Mouse (Mus musculus) intestine, embryonic 16.5 days (tissue): ENCODE results near the gene Tle4. TPM values are rescaled to one million over a fixed set of nuclear protein-coding genes. Genes with fewer than 3 reads are reported as not detected.

ENCODE experiments used
- ATAC-seq: fragments of 200-750 bp; cut with Nextera tagmentation; 2 replicates; pipeline ENCODE4 v1.8.0; 2017; ENCODE audit warnings: moderate TSS enrichment, moderate library complexity
- H3K27ac ChIP-seq: fragments of 300-500 bp; sonication (generic); 2 replicates; pipeline ENCODE4 v1.5.1; 2014; ENCODE audit warnings: mild to moderate bottlenecking, low read length
- H3K27me3 ChIP-seq: fragments of 300-500 bp; sonication (generic); replicated peaks from 2 replicates; pipeline ENCODE4 v1.6.1; 2014; ENCODE audit warnings: low read length, control low read depth, mixed read lengths; ENCODE audit not compliant: control insufficient read depth, insufficient read depth
- H3K36me3 ChIP-seq: fragments of 300-500 bp; sonication (generic); 2 replicates; pipeline ENCODE4 v1.6.1; 2014; ENCODE audit warnings: low read length, control low read depth; ENCODE audit not compliant: control insufficient read depth, insufficient read depth
- H3K4me1 ChIP-seq: fragments of 300-500 bp; sonication (generic); 2 replicates; pipeline ENCODE4 v1.6.1; 2014; ENCODE audit warnings: low read length, control low read depth, mixed read lengths; ENCODE audit not compliant: control insufficient read depth, insufficient read depth
- H3K4me2 ChIP-seq: fragments of 300-500 bp; sonication (generic); 2 replicates; pipeline ENCODE4 v1.6.1; 2014; ENCODE audit warnings: low read depth, low read length, control low read depth
- H3K4me3 ChIP-seq: fragments of 300-500 bp; sonication (generic); 2 replicates; pipeline ENCODE4 v1.5.1; 2014; ENCODE audit warnings: mild to moderate bottlenecking, low read length
- H3K9ac ChIP-seq: fragments of 300-500 bp; sonication (generic); 2 replicates; pipeline ENCODE4 v1.6.1; 2014; ENCODE audit warnings: low read depth, low read length
- H3K9me3 ChIP-seq: fragments of 300-500 bp; sonication (generic); 2 replicates; pipeline ENCODE4 v1.6.1; 2016; ENCODE audit warnings: low read length, control low read depth; ENCODE audit not compliant: control insufficient read depth
- WGBS: fragments of 180-500 bp; shearing (Covaris S2); extraction: QIAGEN DNeasy Blood & Tissue Kit; methylation state at CpG from one replicate; pipeline ENCODE4 v1.1.7; 2014; 5-methylcytosine and 5-hydroxymethylcytosine counted together
- polyA plus RNA-seq: library from polyadenylated mRNA; unstranded; fragments of >200 nt; fragmentation: Nextera tagmentation; extraction: Ambion mirVana; gene quantifications from 2 replicates; pipeline ENCODE4 v1.2.1, GENCODE M21; 2015

Gene Tle4
- polyA plus RNA-seq, 1 experiment from 2014 or later, result 11.5 TPM

GRCm38 (mm10) chr19:14416845-14417244, 181.0 kb downstream of the Tle4 start:
- no peak overlapping the region for H3K27ac ChIP-seq
- H3K4me1 ChIP-seq, result no peaks in the 10 kb centered on the region
- H3K4me2 ChIP-seq, result no peak overlapping the region
- 55% methylated on average over 5 of the region's 5 CpGs for WGBS
- H3K27me3 ChIP-seq, result no peaks in the 10 kb centered on the region
- H3K36me3 ChIP-seq, result no peaks in the 10 kb centered on the region
- no peaks in the 10 kb centered on the region for H3K9me3 ChIP-seq
- no peak overlapping the region for H3K9ac ChIP-seq
- ATAC-seq, result no peak
- H3K4me3 ChIP-seq, result no peak overlapping the region

DNA sequence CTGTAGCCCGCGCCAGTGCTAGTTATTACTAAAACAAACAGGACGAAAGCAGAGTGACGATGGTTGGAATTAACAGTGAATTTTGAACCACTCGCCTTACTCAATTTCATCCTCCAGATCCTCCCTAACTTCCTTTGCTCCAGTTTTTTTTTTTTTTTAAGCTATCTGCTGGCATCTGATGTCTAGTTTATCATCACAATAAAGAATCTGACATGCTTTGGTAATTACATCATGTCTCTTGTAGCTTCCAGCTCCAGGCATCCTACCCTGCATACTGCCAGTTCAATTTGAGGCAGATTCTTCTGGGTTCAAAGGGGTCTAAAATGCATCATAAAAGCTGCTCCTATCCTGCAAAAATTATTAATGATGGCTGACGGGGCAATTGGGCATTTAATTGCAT, 181.9 kb downstream of the Tle4 start:
- 73% methylated on average over 6 of the region's 6 CpGs for WGBS
- ATAC-seq, result no peak
- Histone ChIP-seq H3K4me1 (no peaks in the 10 kb centered on the region), H3K4me2 (no peak overlapping the region), H3K27ac (no peak overlapping the region), H3K36me3 (no peaks in the 10 kb centered on the region), H3K27me3 (no peaks in the 10 kb centered on the region), H3K9me3 (no peaks in the 10 kb centered on the region), H3K9ac (no peak overlapping the region), H3K4me3 (no peak overlapping the region)

DNA sequence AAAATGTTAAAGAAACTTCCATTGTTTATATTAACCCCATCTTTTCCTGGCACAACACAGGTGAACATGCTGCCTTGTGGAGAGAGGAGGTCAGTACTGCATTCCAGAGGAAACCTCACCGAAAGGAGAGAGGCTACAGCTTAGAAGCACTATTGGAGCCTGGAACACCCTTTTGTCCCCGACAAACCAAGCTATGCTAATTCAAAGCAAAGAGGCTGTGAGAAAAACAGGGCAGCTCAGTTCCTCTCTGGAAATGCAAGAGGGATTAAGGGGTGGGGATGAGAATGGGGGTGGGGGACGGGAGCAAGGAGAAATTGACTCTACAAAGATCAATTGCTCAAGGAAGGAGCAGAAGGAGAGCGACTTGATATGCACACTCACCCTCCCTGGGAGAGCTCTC, 182.9 kb downstream of the Tle4 start:
- H3K4me1 ChIP-seq, result no peaks in the 10 kb centered on the region
- no peaks in the 10 kb centered on the region for H3K27me3 ChIP-seq
- 42% methylated on average over 4 of the region's 4 CpGs for WGBS
- no peak overlapping the region for H3K27ac ChIP-seq
- no peak overlapping the region for H3K9ac ChIP-seq
- H3K4me2 ChIP-seq, result no peak overlapping the region
- ATAC-seq, result no peak
- no peaks in the 10 kb centered on the region for H3K36me3 ChIP-seq
- H3K4me3 ChIP-seq, result no peak overlapping the region
- no peaks in the 10 kb centered on the region for H3K9me3 ChIP-seq

DNA sequence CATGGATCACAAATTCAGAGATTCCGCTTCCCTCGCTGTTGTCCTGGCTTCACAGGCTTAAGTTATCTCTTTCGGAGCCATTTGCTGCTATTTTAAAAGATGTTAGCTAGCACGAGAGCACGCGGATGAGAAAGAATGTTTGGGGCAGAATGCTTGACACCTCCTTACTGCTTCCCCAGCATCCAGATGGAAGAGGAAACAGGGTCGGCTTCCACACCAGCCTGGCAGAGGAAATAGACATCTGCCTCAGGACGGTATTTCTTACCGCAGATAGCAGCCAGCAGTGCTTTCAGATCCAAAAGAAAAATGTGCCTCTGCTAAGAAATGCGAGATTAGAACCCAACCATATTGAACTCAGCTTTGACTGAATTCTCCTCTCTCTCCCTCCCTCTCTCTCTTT, 191.2 kb downstream of the Tle4 start:
- WGBS, result 59% methylated on average over 10 of the region's 10 CpGs
- no peaks in the 10 kb centered on the region for H3K36me3 ChIP-seq
- ATAC-seq, result no peak
- no peaks in the 10 kb centered on the region for H3K9me3 ChIP-seq
- no peaks in the 10 kb centered on the region for H3K4me1 ChIP-seq
- H3K4me2 ChIP-seq, result no peak overlapping the region
- no peak overlapping the region for H3K9ac ChIP-seq
- H3K27ac ChIP-seq, result no peak overlapping the region
- no peaks in the 10 kb centered on the region for H3K27me3 ChIP-seq
- no peak overlapping the region for H3K4me3 ChIP-seq
